Mouse (Mus musculus): ENCODE data around the gene Rassf6.

GRCm38 (mm10) chr5:90571216-90571615 lies 69.2 kb downstream of the Rassf6 start:
- TF ChIP-seq POLR2A (IDR thresholded peaks at IDR 0.05; ENCODE audit: low read depth, low read length) = no peak
- TF ChIP-seq CTCF (IDR thresholded peaks at IDR 0.05; ENCODE audit: borderline replicate concordance, insufficient read depth, low read length) = no peak
